Mouse (Mus musculus) myocyte (in vitro differentiated cells): ENCODE results near the gene Safb. TPM values are rescaled to one million over a fixed set of nuclear protein-coding genes. Genes with fewer than 3 reads are reported as not detected.
A peak's percentile ranks its signal among the peaks of the same experiment; 100 is the strongest.

ENCODE experiments used
- H3K27me3 ChIP-seq: one replicate; pipeline ENCODE4 v1.6.1; 2011; ENCODE audit not compliant: control insufficient read depth, insufficient read depth, insufficient read length
- H3K36me3 ChIP-seq: one replicate; pipeline ENCODE4 v1.6.1; 2011; ENCODE audit not compliant: control insufficient read depth, insufficient read depth
- H3K4me2 ChIP-seq: one replicate; pipeline ENCODE4 v1.6.1; 2011; ENCODE audit warnings: low read depth, control low read depth
- H3K4me3 ChIP-seq: one replicate; pipeline ENCODE4 v1.5.1; 2011; ENCODE audit warnings: mild to moderate bottlenecking, control low read depth, moderate library complexity
- H3K79me2 ChIP-seq: one replicate; pipeline ENCODE4 v1.6.1; 2011; ENCODE audit not compliant: control insufficient read depth, insufficient read depth
- H3ac ChIP-seq: one replicate; pipeline ENCODE4 v1.6.1; 2011; ENCODE audit not compliant: control insufficient read depth, insufficient read length
- CEBPB ChIP-seq: IDR thresholded peaks from 2 replicates; pipeline ENCODE4 v1.6.1; 2011; ENCODE audit warnings: mild to moderate bottlenecking, moderate library complexity; ENCODE audit not compliant: poor library complexity, insufficient read depth, severe bottlenecking
- E2F4 ChIP-seq: IDR thresholded peaks from one replicate; pipeline ENCODE4 v1.6.1; 2011; ENCODE audit warnings: mild to moderate bottlenecking, control low read depth, moderate library complexity; ENCODE audit not compliant: insufficient read depth
- MAX ChIP-seq: IDR thresholded peaks from one replicate; pipeline ENCODE4 v1.6.1; 2011; ENCODE audit warnings: low read depth, mild to moderate bottlenecking, control low read depth
- MYOD1 ChIP-seq, 3 experiments: IDR thresholded peaks; one replicate each; pipeline ENCODE4 v1.6.1; 2011; ENCODE audit warnings: control low read depth in 2 of 3, low read depth in 2 of 3, mild to moderate bottlenecking in 2 of 3, moderate library complexity in 1 of 3; ENCODE audit not compliant: insufficient read length in 2 of 3, control insufficient read depth in 1 of 3
- MYOG ChIP-seq, 3 experiments: IDR thresholded peaks; one replicate each; pipeline ENCODE4 v1.6.1; 2011; ENCODE audit warnings: control low read depth in 2 of 3, low read depth in 2 of 3, mild to moderate bottlenecking in 2 of 3; ENCODE audit not compliant: insufficient read length in 2 of 3, control insufficient read depth in 1 of 3, insufficient read depth in 1 of 3
- POLR2A ChIP-seq: IDR thresholded peaks from one replicate; pipeline ENCODE4 v1.6.1; 2011; ENCODE audit warnings: low read depth, mild to moderate bottlenecking, control low read depth, moderate library complexity; ENCODE audit not compliant: insufficient read length
- POLR2AphosphoS2 ChIP-seq: IDR thresholded peaks from one replicate; pipeline ENCODE4 v1.6.1; 2011; ENCODE audit warnings: low read depth, control low read depth; ENCODE audit not compliant: insufficient read length
- REST ChIP-seq: IDR thresholded peaks from one replicate; pipeline ENCODE4 v1.6.1; 2011; ENCODE audit warnings: mild to moderate bottlenecking, control low read depth, moderate library complexity; ENCODE audit not compliant: insufficient read depth, insufficient read length
- SRF ChIP-seq: IDR thresholded peaks from one replicate; pipeline ENCODE4 v1.6.1; 2011; ENCODE audit warnings: low read depth; ENCODE audit not compliant: control insufficient read depth, insufficient read length
- TCF12 ChIP-seq: IDR thresholded peaks from one replicate; pipeline ENCODE4 v1.6.1; 2011; ENCODE audit warnings: mild to moderate bottlenecking, control low read depth; ENCODE audit not compliant: poor library complexity, insufficient read depth, severe bottlenecking
- TCF3 ChIP-seq: IDR thresholded peaks from one replicate; pipeline ENCODE4 v1.6.1; 2011; ENCODE audit warnings: low read depth, control low read depth; ENCODE audit not compliant: insufficient read length
- USF1 ChIP-seq: IDR thresholded peaks from one replicate; pipeline ENCODE4 v1.6.1; 2011; ENCODE audit warnings: low read depth, mild to moderate bottlenecking, control low read depth, moderate library complexity
- polyA plus RNA-seq: library from polyadenylated mRNA; unstranded; fragments of >200 nt; fragmentation: generic; extraction: Trizol; gene quantifications from one replicate; pipeline ENCODE4 v1.2.1, GENCODE M21; 2012; ENCODE audit warnings: missing spikeins

Gene Safb
- polyA plus RNA-seq, 1 experiment: 58.9 TPM

GRCm38 (mm10) chr17:56550784-56551475, 33.7 kb upstream of the Safb start:
- Histone ChIP-seq H3K27me3 (no peaks in the 10 kb centered on the region), H3K4me2 (no peak overlapping the region), H3K4me3 (no peak overlapping the region), H3K36me3 (no peaks in the 10 kb centered on the region), H3ac (no peak overlapping the region), H3K79me2 (no peaks in the 10 kb centered on the region)
- TF ChIP-seq MYOG (IDR thresholded peaks at IDR 0.05; ENCODE audit: control insufficient read depth in 1 of 3, insufficient read depth in 1 of 3, insufficient read length in 2 of 3, low read depth in 2 of 3) (no peak), SRF (no peak), REST (no peak), MAX (no peak), MYOD1 (IDR thresholded peaks at IDR 0.05; ENCODE audit: control insufficient read depth in 1 of 3, insufficient read length in 2 of 3, low read depth in 2 of 3) (no peak), POLR2A (no peak), USF1 (no peak), TCF3 (no peak), CEBPB (no peak), TCF12 (no peak), E2F4 (no peak), POLR2AphosphoS2 (no peak)

- H3K79me2 ChIP-seq: no peaks in the 10 kb centered on the region
- H3ac ChIP-seq: no peak overlapping the region
- no peaks in the 10 kb centered on the region for H3K27me3 ChIP-seq
- no peaks in the 10 kb centered on the region for H3K36me3 ChIP-seq
- no peak overlapping the region for H3K4me2 ChIP-seq
- TF ChIP-seq CEBPB (no peak), MYOD1 (IDR thresholded peaks at IDR 0.05; ENCODE audit: control insufficient read depth in 1 of 3, insufficient read length in 2 of 3, low read depth in 2 of 3) (no peak), MAX (no peak), SRF (no peak), TCF12 (no peak), REST (no peak), MYOG (IDR thresholded peaks at IDR 0.05; ENCODE audit: control insufficient read depth in 1 of 3, insufficient read depth in 1 of 3, insufficient read length in 2 of 3, low read depth in 2 of 3) (no peak), E2F4 (no peak), TCF3 (no peak), POLR2A (no peak), POLR2AphosphoS2 (no peak), USF1 (no peak)
- no peak overlapping the region for H3K4me3 ChIP-seq
These were observed 32.6 kb upstream of the Safb start for GRCm38 (mm10) chr17:56551841-56552581.

- Histone ChIP-seq H3ac (no peak overlapping the region), H3K36me3 (no peaks in the 10 kb centered on the region)
- TF ChIP-seq MYOG (IDR thresholded peaks at IDR 0.05; ENCODE audit: control insufficient read depth in 1 of 3, insufficient read depth in 1 of 3, insufficient read length in 2 of 3, low read depth in 2 of 3) (no peak), MAX (no peak), MYOD1 (IDR thresholded peaks at IDR 0.05; ENCODE audit: control insufficient read depth in 1 of 3, insufficient read length in 2 of 3, low read depth in 2 of 3) (no peak), TCF12 (no peak), E2F4 (no peak), POLR2A (no peak)
These were observed 31.8 kb upstream of the Safb start for GRCm38 (mm10) chr17:56552781-56553363.

GRCm38 (mm10) chr17:56554122-56554551, 30.5 kb upstream of the Safb start, which contains the start of gene Gm20219:
Gm20219 (minus strand) TSS chr17:56554387.
- Histone ChIP-seq H3K27me3 (no peaks in the 10 kb centered on the region), H3K4me2 (no peak within 1 kb of the TSS), H3K4me3 (no peak within 1 kb of the TSS), H3ac (no peak within 1 kb of the TSS), H3K79me2 (no peaks in the 10 kb centered on the region), H3K36me3 (no peaks in the 10 kb centered on the region)
- TF ChIP-seq POLR2AphosphoS2 (peak; percentile 26), TCF3 (no peak)

More at GRCm38 (mm10) chr17:56552781-56553363, 31.8 kb upstream of the Safb start:
- H3K79me2 ChIP-seq: no peaks in the 10 kb centered on the region
- H3K4me2 ChIP-seq: no peak overlapping the region
- H3K4me3 ChIP-seq: no peak overlapping the region
- no peaks in the 10 kb centered on the region for H3K27me3 ChIP-seq
